Mouse (Mus musculus): ENCODE results near the gene Dpp9.

DNA sequence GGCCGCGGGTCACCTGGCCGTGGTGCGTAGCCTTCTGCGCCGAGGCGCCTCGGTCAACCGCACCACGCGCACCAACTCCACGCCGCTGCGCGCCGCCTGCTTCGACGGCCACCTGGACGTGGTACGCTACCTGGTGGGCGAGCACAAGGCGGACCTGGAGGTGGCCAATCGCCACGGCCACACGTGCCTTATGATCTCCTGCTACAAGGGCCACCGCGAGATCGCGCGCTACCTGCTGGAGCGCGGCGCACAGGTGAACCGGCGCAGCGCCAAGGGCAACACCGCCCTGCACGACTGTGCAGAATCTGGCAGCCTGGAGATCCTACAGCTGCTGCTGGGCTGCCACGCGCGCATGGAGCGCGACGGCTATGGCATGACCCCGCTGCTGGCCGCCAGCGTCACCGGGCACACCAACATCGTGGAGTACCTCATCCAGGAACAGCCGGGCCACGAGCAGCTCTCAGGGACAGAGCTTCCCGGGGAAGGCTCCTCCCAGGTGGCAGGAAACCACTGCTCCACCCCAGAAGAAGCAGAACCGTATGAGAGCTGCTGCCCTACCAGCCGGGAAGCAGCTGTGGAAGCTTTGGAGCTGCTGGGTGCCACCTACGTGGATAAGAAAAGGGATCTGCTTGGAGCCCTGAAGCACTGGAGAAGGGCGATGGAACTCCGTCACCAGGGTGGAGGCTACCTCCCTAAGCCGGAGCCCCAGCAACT lies 38.6 kb upstream of the Dpp9 start:
- no peak for TF ChIP-seq CTCF (conservative IDR thresholded peaks at IDR 0.05 in 1 of 2, IDR thresholded peaks at IDR 0.05 in 1 of 2; ENCODE audit: low read depth in 2 of 2, low read length in 2 of 2)
- TF ChIP-seq POLR2AphosphoS2 (IDR thresholded peaks at IDR 0.05; ENCODE audit: low read depth, low read length), result no peak
- no peak for TF ChIP-seq MAFK (IDR thresholded peaks at IDR 0.05; ENCODE audit: insufficient replicate concordance, low read length)
- peak; percentile 6; the same call in 1 of the 2 replicates for TF ChIP-seq TCF12 (IDR thresholded peaks at IDR 0.05; ENCODE audit: low read depth, low read length)
- no peak for TF ChIP-seq POLR2A (IDR thresholded peaks at IDR 0.05; ENCODE audit: low read depth, low read length)
- TF ChIP-seq ELF1 (IDR thresholded peaks at IDR 0.05; ENCODE audit: low read depth, low read length), result no peak
- no peak for TF ChIP-seq EP300 (IDR thresholded peaks at IDR 0.05; ENCODE audit: low read length)
- no peak for TF ChIP-seq ZNF384 (IDR thresholded peaks at IDR 0.05; ENCODE audit: low read depth, low read length)
